Mouse (Mus musculus): ENCODE results near the gene Map3k11. TPM values are rescaled to one million over a fixed set of nuclear protein-coding genes. Genes with fewer than 3 reads are reported as not detected.

Map3k11 gene
- 10.0 and 10.7 TPM in 2 replicates for polyA plus RNA-seq (2015; fragmentation: Nextera tagmentation; extraction: Ambion mirVana)

DNA sequence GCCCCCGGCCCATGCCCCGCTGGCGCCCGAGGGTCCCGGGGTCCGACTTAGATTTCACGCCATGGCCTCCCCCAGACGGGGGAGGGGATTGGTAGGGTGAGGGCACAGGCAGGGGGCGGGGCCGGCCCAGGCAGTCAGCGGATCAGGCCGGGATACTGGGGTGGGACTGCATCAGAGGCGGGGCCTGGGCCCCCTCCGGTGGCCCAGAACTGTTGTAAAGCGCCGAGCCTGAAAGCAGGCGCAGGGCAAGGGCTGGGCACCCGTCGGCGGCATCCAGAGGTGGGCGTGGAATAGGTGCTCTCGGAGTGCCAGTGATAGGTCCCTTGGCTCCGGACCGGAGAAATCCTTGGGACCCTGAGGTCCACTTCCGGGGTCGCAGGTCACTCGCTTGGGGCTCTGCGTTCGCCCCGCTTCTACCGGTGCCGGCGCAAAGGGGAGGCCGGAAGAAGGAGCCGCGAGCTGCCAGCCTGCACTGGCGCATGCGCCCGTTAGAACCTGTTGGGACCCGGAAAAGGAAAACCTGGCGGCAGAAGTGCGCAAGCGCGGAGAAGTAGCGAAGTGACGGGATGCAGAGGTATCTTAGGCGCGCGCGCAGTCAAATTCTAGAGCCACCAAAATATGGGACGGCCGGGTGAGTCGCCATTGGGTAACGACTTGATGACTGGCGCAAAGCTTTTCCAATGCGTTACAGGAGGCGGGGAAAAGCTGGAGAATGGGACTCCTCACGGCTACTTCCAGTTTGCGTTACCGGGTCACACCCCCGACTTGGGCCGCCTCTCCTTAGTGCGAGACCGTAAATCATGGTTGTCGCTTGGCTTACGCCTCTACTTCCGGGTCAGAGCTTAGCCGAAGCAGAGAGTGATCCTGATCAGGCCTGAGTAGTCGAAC is at the start of gene Map3k11, which contains the start of gene Pcnx3:
Map3k11 (plus strand) TSS at position 543 of the 888 bp plus-strand sequence.
Pcnx3 (minus strand) TSS at position 709 of the 888 bp plus-strand sequence.
- Histone ChIP-seq H3K9me3 (ENCODE audit: control insufficient read depth, low read length) (no peaks in the 10 kb centered on the region), H3K27me3 (replicated peaks; ENCODE audit: control insufficient read depth, insufficient read depth, low read length) (no peaks in the 10 kb centered on the region), H3K4me2 (ENCODE audit: low read length) (peak within 1 kb of the TSS; percentile 99), H3K4me3 (replicated peaks; ENCODE audit: low read length) (peak within 1 kb of the TSS; percentile 85), H3K4me1 (replicated peaks; ENCODE audit: control insufficient read depth, insufficient read depth, low read length) (peaks cover 49% of the 10 kb centered on the region), H3K9ac (replicated peaks; ENCODE audit: low read depth, low read length) (peak within 1 kb of the TSS; percentile 78), H3K27ac (ENCODE audit: low read length) (peak within 1 kb of the TSS; percentile 91), H3K36me3 (ENCODE audit: control insufficient read depth, insufficient read depth) (peaks cover 12% of the 10 kb centered on the region)
- ATAC-seq: peak; percentile 97
- WGBS: under 1% methylated on average over 68 of the region's 69 CpGs

GRCm38 (mm10) chr19:5640339-5640738 is 48.2 kb upstream of the Map3k11 start:
- H3K9ac ChIP-seq (replicated peaks; ENCODE audit: low read depth, low read length): no peak overlapping the region
- H3K4me1 ChIP-seq (replicated peaks; ENCODE audit: control insufficient read depth, insufficient read depth, low read length): peaks cover 17% of the 10 kb centered on the region
- H3K4me3 ChIP-seq (replicated peaks; ENCODE audit: low read length): no peak overlapping the region
- no peak overlapping the region for H3K4me2 ChIP-seq (ENCODE audit: low read length)
- H3K9me3 ChIP-seq (ENCODE audit: control insufficient read depth, low read length): no peaks in the 10 kb centered on the region
- no peaks in the 10 kb centered on the region for H3K27me3 ChIP-seq (replicated peaks; ENCODE audit: control insufficient read depth, insufficient read depth, low read length)
- WGBS: 82% methylated on average over 9 of the region's 9 CpGs
- H3K36me3 ChIP-seq (ENCODE audit: control insufficient read depth, insufficient read depth): peaks cover 22% of the 10 kb centered on the region
- no peak overlapping the region for H3K27ac ChIP-seq (ENCODE audit: low read length)
- no peak for ATAC-seq

GRCm38 (mm10) chr19:5641021-5641420 is 47.5 kb upstream of the Map3k11 start:
- Histone ChIP-seq H3K27me3 (replicated peaks; ENCODE audit: control insufficient read depth, insufficient read depth, low read length) (no peaks in the 10 kb centered on the region), H3K4me2 (ENCODE audit: low read length) (no peak overlapping the region), H3K36me3 (ENCODE audit: control insufficient read depth, insufficient read depth) (peaks cover 29% of the 10 kb centered on the region), H3K4me3 (replicated peaks; ENCODE audit: low read length) (no peak overlapping the region), H3K27ac (ENCODE audit: low read length) (no peak overlapping the region), H3K4me1 (replicated peaks; ENCODE audit: control insufficient read depth, insufficient read depth, low read length) (peaks cover 17% of the 10 kb centered on the region), H3K9me3 (ENCODE audit: control insufficient read depth, low read length) (no peaks in the 10 kb centered on the region), H3K9ac (replicated peaks; ENCODE audit: low read depth, low read length) (no peak overlapping the region)
- WGBS: 92% methylated on average over 17 of the region's 17 CpGs
- ATAC-seq: no peak

GRCm38 (mm10) chr19:5641641-5642040 is 46.9 kb upstream of the Map3k11 start:
- H3K9ac ChIP-seq (replicated peaks; ENCODE audit: low read depth, low read length): no peak overlapping the region
- 92% methylated on average over 8 of the region's 8 CpGs for WGBS

GRCm38 (mm10) chr19:5645280-5645679 is 43.3 kb upstream of the Map3k11 start:
- Histone ChIP-seq H3K4me1 (replicated peaks; ENCODE audit: control insufficient read depth, insufficient read depth, low read length) (peaks cover 12% of the 10 kb centered on the region), H3K4me3 (replicated peaks; ENCODE audit: low read length) (no peak overlapping the region), H3K9ac (replicated peaks; ENCODE audit: low read depth, low read length) (no peak overlapping the region), H3K9me3 (ENCODE audit: control insufficient read depth, low read length) (no peaks in the 10 kb centered on the region), H3K27me3 (replicated peaks; ENCODE audit: control insufficient read depth, insufficient read depth, low read length) (no peaks in the 10 kb centered on the region), H3K4me2 (ENCODE audit: low read length) (no peak overlapping the region), H3K27ac (ENCODE audit: low read length) (no peak overlapping the region), H3K36me3 (ENCODE audit: control insufficient read depth, insufficient read depth) (peaks cover 37% of the 10 kb centered on the region)
- ATAC-seq: no peak
- 96% methylated on average over 9 of the region's 9 CpGs for WGBS

More at GRCm38 (mm10) chr19:5641641-5642040, 46.9 kb upstream of the Map3k11 start:
- Histone ChIP-seq H3K36me3 (ENCODE audit: control insufficient read depth, insufficient read depth) (peaks cover 29% of the 10 kb centered on the region), H3K4me1 (replicated peaks; ENCODE audit: control insufficient read depth, insufficient read depth, low read length) (peaks cover 14% of the 10 kb centered on the region), H3K27me3 (replicated peaks; ENCODE audit: control insufficient read depth, insufficient read depth, low read length) (no peaks in the 10 kb centered on the region), H3K4me3 (replicated peaks; ENCODE audit: low read length) (no peak overlapping the region), H3K4me2 (ENCODE audit: low read length) (no peak overlapping the region), H3K9me3 (ENCODE audit: control insufficient read depth, low read length) (no peaks in the 10 kb centered on the region), H3K27ac (ENCODE audit: low read length) (no peak overlapping the region)
- no peak for ATAC-seq

DNA sequence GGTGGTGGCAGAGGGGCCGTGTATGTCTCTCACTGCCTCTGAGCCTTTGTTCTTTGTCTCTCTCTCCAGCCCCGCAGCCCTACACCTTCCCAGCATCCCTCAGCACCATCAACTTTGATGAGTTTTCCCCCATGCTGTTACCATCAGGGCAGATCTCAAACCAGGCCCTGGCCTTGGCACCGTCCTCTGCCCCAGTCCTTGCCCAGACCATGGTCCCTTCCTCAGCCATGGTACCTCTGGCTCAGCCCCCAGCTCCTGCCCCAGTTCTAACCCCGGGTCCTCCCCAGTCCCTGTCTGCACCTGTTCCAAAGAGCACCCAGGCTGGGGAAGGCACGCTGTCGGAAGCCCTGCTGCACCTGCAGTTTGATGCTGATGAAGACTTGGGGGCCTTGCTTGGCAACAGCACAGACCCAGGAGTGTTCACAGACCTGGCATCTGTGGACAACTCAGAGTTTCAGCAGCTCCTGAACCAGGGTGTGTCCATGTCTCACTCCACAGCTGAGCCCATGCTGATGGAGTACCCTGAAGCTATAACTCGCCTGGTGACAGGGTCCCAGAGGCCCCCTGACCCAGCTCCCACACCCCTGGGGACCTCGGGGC is 41.7 kb upstream of the Map3k11 start:
- no peak overlapping the region for H3K4me3 ChIP-seq (replicated peaks; ENCODE audit: low read length)
- H3K9me3 ChIP-seq (ENCODE audit: control insufficient read depth, low read length): no peaks in the 10 kb centered on the region
- no peaks in the 10 kb centered on the region for H3K27me3 ChIP-seq (replicated peaks; ENCODE audit: control insufficient read depth, insufficient read depth, low read length)
- H3K9ac ChIP-seq (replicated peaks; ENCODE audit: low read depth, low read length): no peak overlapping the region
- H3K27ac ChIP-seq (ENCODE audit: low read length): no peak overlapping the region
- WGBS: 90% methylated on average over 8 of the region's 8 CpGs
- H3K36me3 ChIP-seq (ENCODE audit: control insufficient read depth, insufficient read depth): peaks cover 31% of the 10 kb centered on the region
- ATAC-seq: no peak
- H3K4me1 ChIP-seq (replicated peaks; ENCODE audit: control insufficient read depth, insufficient read depth, low read length): peaks cover 12% of the 10 kb centered on the region
- H3K4me2 ChIP-seq (ENCODE audit: low read length): no peak overlapping the region

- Histone ChIP-seq H3K27me3 (replicated peaks; ENCODE audit: control insufficient read depth, insufficient read depth, low read length) (no peaks in the 10 kb centered on the region), H3K4me2 (ENCODE audit: low read length) (no peak overlapping the region), H3K9me3 (ENCODE audit: control insufficient read depth, low read length) (no peaks in the 10 kb centered on the region), H3K9ac (replicated peaks; ENCODE audit: low read depth, low read length) (no peak overlapping the region), H3K4me3 (replicated peaks; ENCODE audit: low read length) (no peak overlapping the region), H3K36me3 (ENCODE audit: control insufficient read depth, insufficient read depth) (peaks cover 24% of the 10 kb centered on the region), H3K27ac (ENCODE audit: low read length) (no peak overlapping the region; the same call in 1 of the 2 replicates), H3K4me1 (replicated peaks; ENCODE audit: control insufficient read depth, insufficient read depth, low read length) (peaks cover 12% of the 10 kb centered on the region)
- ATAC-seq: no peak
- WGBS: 95% methylated on average over 6 of the region's 6 CpGs
These were observed 40.8 kb upstream of the Map3k11 start for GRCm38 (mm10) chr19:5647791-5648190.

- ATAC-seq: peak; percentile 94
- peak overlapping the region; percentile 36 for H3K4me3 ChIP-seq (replicated peaks; ENCODE audit: low read length)
- H3K9me3 ChIP-seq (ENCODE audit: control insufficient read depth, low read length): no peaks in the 10 kb centered on the region
- H3K36me3 ChIP-seq (ENCODE audit: control insufficient read depth, insufficient read depth): peaks cover 19% of the 10 kb centered on the region
- WGBS: 12% methylated on average over 26 of the region's 26 CpGs
- H3K27ac ChIP-seq (ENCODE audit: low read length): peak overlapping the region; percentile 74
- peak overlapping the region; percentile 51 for H3K9ac ChIP-seq (replicated peaks; ENCODE audit: low read depth, low read length)
- H3K4me2 ChIP-seq (ENCODE audit: low read length): peak overlapping the region; percentile 73
- no peaks in the 10 kb centered on the region for H3K27me3 ChIP-seq (replicated peaks; ENCODE audit: control insufficient read depth, insufficient read depth, low read length)
- peaks cover 12% of the 10 kb centered on the region for H3K4me1 ChIP-seq (replicated peaks; ENCODE audit: control insufficient read depth, insufficient read depth, low read length)
These were observed 39.9 kb upstream of the Map3k11 start for GRCm38 (mm10) chr19:5648401-5649297.
